ENCODE assay signal across 15 mouse cellular contexts in the genomic region with DNA sequence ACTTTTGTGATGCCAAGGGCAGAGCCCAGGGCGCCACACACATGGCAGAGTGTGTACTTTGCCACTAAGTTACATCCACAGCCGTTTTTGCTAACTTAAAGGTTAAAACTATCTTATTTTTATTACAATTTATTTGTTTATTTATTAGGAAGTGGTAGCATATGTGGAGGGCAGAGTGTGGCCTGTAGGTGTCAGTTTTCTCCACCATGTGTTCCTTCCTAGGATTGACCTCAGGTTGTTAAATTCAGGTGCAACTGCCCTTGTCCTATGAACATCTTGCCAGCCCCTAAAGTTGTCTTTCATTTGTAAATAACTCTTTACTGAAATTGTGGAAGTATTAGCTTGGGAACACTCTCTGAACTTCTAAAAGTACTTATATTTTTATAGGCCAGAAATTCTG.
DNase-seq lines count a peak whose midpoint lies in the region.
"Had no signal": no experiment of that assay in that cellular context is flagged by ENCODE, and none has a peak within 500 bp of the region (broad histone marks: within the 10 kb centered on the region; RNA-seq: fewer than 3 reads in every experiment).

No protein-coding gene starts in this region.

- DNase-seq in 3T3-L1 (ENCODE audit: low read depth, low spot score): peak; percentile 48
- peak; percentile 42 for DNase-seq in 416B (ENCODE audit: low read depth)
- DNase-seq in NIH3T3 (ENCODE audit: low read depth): peak; percentile 30
- peak; percentile 61 for DNase-seq in adipocyte (ENCODE audit: low spot score)
- no peak for DNase-seq in kidney, adult 18-20 months
- no peak for DNase-seq in neural tube, embryonic 10.5 days (ENCODE audit: extremely low spot score, low spot score)
- DNase-seq in cerebellum, postnatal 4 days (ENCODE audit: low spot score in 2 of 2): no peak
- DNase-seq: adrenal gland, postnatal 10 days; cerebellum, adult 11 months; cerebellum, adult 8-10 months; cerebellum, postnatal 14 days; gastrocnemius, postnatal 10 days; heart, adult 18-20 months; heart, postnatal 36 days; kidney, adult 8-10 months had no signal

Comparison
In these comparisons a context has a peak if more than half of its experiments do, and no peak if none do; other contexts are left out.
1. DNase-seq: peak in 3T3-L1 (single experiment), 416B (single experiment), NIH3T3 (single experiment) and adipocyte (single experiment); none in kidney, adult 18-20 months (single experiment), neural tube, embryonic 10.5 days (single experiment) and cerebellum, postnatal 4 days (0 of 2).